Comparison of ENCODE assay signal across 11 mouse cellular contexts in the genomic region with DNA sequence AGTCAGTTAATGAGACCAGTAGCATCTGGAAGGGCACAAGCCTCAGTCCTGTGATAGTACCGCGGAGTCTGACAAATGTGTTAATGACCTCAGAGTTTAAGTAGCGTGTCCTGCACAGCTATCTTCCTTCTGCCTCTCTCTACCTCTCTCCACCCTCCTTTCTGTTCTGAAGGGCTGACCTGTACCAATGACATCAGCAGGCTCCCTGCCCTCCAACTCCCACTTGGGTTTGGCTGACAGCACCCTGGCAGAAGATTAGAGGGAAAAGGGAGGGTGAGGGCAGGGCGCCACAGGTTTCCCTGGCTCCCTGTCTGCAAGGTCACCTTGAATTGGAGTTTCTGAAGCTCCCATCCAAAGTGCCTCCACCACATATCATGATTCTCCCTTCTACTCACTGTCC.
DNase-seq lines count a peak whose midpoint lies in the region; ATAC-seq lines count a peak whose summit lies in the region.
"Had no signal": no experiment of that assay in that cellular context is flagged by ENCODE, and none has a peak within 500 bp of the region (broad histone marks: within the 10 kb centered on the region; RNA-seq: fewer than 3 reads in every experiment).

No protein-coding gene starts in this region.

- peaks cover 6% of the 10 kb centered on the region; the same call in 1 of the 2 replicates for H3K9me3 ChIP-seq in heart, embryonic 16.5 days (replicated peaks; ENCODE audit: control insufficient read depth, low read length)
- peaks cover 4% of the 10 kb centered on the region; the same call in 1 of the 2 replicates for H3K9me3 ChIP-seq in stomach, embryonic 16.5 days (replicated peaks; ENCODE audit: control insufficient read depth, low read length)
- peaks cover 6% of the 10 kb centered on the region for H3K9me3 ChIP-seq in kidney, embryonic 16.5 days (ENCODE audit: low read length)
- H3K9me3 ChIP-seq: embryonic facial prominence, embryonic 13.5 days; intestine, embryonic 15.5 days had no signal

- no peak overlapping the region for H3K4me2 ChIP-seq in heart, embryonic 16.5 days (ENCODE audit: low read depth, low read length)
- H3K4me2 ChIP-seq in stomach, embryonic 16.5 days (ENCODE audit: low read depth, low read length): no peak overlapping the region
- no peak overlapping the region for H3K4me2 ChIP-seq in kidney, embryonic 16.5 days (replicated peaks; ENCODE audit: low read depth, low read length)
- H3K4me2 ChIP-seq: embryonic facial prominence, embryonic 13.5 days; forebrain, embryonic 13.5 days; intestine, embryonic 15.5 days had no signal

- H3K4me3 ChIP-seq in heart, embryonic 16.5 days (ENCODE audit: low read length): no peak overlapping the region
- H3K4me3 ChIP-seq in stomach, embryonic 16.5 days (replicated peaks; ENCODE audit: low read length): no peak overlapping the region
- H3K4me3 ChIP-seq in kidney, embryonic 16.5 days (ENCODE audit: low read length): no peak overlapping the region
- H3K4me3 ChIP-seq: embryonic facial prominence, embryonic 13.5 days; forebrain, embryonic 13.5 days; intestine, embryonic 15.5 days had no signal

- WGBS in heart, embryonic 16.5 days: 42% methylated on average over 4 of the region's 4 CpGs
- WGBS in stomach, embryonic 16.5 days: 67% methylated on average over 4 of the region's 4 CpGs
- 82% methylated on average over 4 of the region's 4 CpGs for WGBS in kidney, embryonic 16.5 days

- no peaks in the 10 kb centered on the region for H3K27me3 ChIP-seq in heart, embryonic 16.5 days (ENCODE audit: control insufficient read depth, insufficient read depth, low read length)
- H3K27me3 ChIP-seq in stomach, embryonic 16.5 days (ENCODE audit: control insufficient read depth, insufficient read depth, low read length): no peaks in the 10 kb centered on the region
- H3K27me3 ChIP-seq in kidney, embryonic 16.5 days (ENCODE audit: insufficient read depth, low read length): no peaks in the 10 kb centered on the region
- H3K27me3 ChIP-seq: embryonic facial prominence, embryonic 13.5 days; forebrain, embryonic 13.5 days; intestine, embryonic 15.5 days had no signal

- peaks cover 20% of the 10 kb centered on the region for H3K4me1 ChIP-seq in heart, embryonic 16.5 days (ENCODE audit: control insufficient read depth, insufficient read depth, low read length)
- H3K4me1 ChIP-seq in stomach, embryonic 16.5 days (ENCODE audit: control insufficient read depth, insufficient read depth, low read length): no peaks in the 10 kb centered on the region; the same call in 1 of the 2 replicates
- H3K4me1 ChIP-seq in kidney, embryonic 16.5 days (ENCODE audit: insufficient read depth, low read length): no peaks in the 10 kb centered on the region
- H3K4me1 ChIP-seq: embryonic facial prominence, embryonic 13.5 days had no signal

- peak overlapping the region; percentile 8; the same call in 1 of the 2 replicates for H3K27ac ChIP-seq in heart, embryonic 16.5 days (ENCODE audit: low read length)
- H3K27ac ChIP-seq in stomach, embryonic 16.5 days (ENCODE audit: low read length): no peak overlapping the region
- no peak overlapping the region for H3K27ac ChIP-seq in kidney, embryonic 16.5 days (ENCODE audit: low read length)
- H3K27ac ChIP-seq: embryonic facial prominence, embryonic 13.5 days; forebrain, embryonic 13.5 days; intestine, embryonic 15.5 days had no signal

- ATAC-seq in heart, embryonic 16.5 days (replicated peaks; ENCODE audit: extremely low read depth, insufficient read depth, low FRiP score): peak; percentile 91
- 0 out of 2 replicates have a peak, but pooled peaks have one; percentile 13 for ATAC-seq in stomach, embryonic 16.5 days (ENCODE audit: insufficient read depth, low FRiP score)
- ATAC-seq in kidney, embryonic 16.5 days (ENCODE audit: low FRiP score, low TSS enrichment): no peak; the same call in 1 of the 2 replicates
- ATAC-seq: forebrain, embryonic 13.5 days; intestine, embryonic 15.5 days had no signal

- no peak overlapping the region for H3K9ac ChIP-seq in heart, embryonic 16.5 days (ENCODE audit: low read length)
- H3K9ac ChIP-seq in stomach, embryonic 16.5 days (ENCODE audit: low read length): no peak overlapping the region
- H3K9ac ChIP-seq in kidney, embryonic 16.5 days (replicated peaks; ENCODE audit: low read length): no peak overlapping the region
- H3K9ac ChIP-seq: embryonic facial prominence, embryonic 13.5 days; forebrain, embryonic 13.5 days; intestine, embryonic 15.5 days had no signal

- DNase-seq in adrenal gland, adult (ENCODE audit: inconsistent age in 2 of 2, low spot score in 1 of 2): peak; percentile 29 to 69
- DNase-seq in adrenal gland, adult 18-20 months (ENCODE audit: low spot score in 2 of 2): no peak
- DNase-seq in urinary bladder, postnatal 25 days (ENCODE audit: low spot score): peak; percentile 7
- DNase-seq in urinary bladder, postnatal 4 days (ENCODE audit: low spot score in 2 of 2): no peak
- no peak for DNase-seq in kidney, adult 9 months

- H3K36me3 ChIP-seq in heart, embryonic 16.5 days (ENCODE audit: control insufficient read depth, insufficient read depth): no peaks in the 10 kb centered on the region
- no peaks in the 10 kb centered on the region for H3K36me3 ChIP-seq in stomach, embryonic 16.5 days (ENCODE audit: control insufficient read depth, insufficient read depth, low read length)
- H3K36me3 ChIP-seq in kidney, embryonic 16.5 days (ENCODE audit: insufficient read depth, low read length): no peaks in the 10 kb centered on the region
- H3K36me3 ChIP-seq: embryonic facial prominence, embryonic 13.5 days; intestine, embryonic 15.5 days had no signal

Comparison
In these comparisons a context has a peak if more than half of its experiments do, and no peak if none do; other contexts are left out.
1. DNase-seq: peak in adrenal gland, adult (2 of 2) and urinary bladder, postnatal 25 days (single experiment); none in adrenal gland, adult 18-20 months (0 of 2), urinary bladder, postnatal 4 days (0 of 2) and kidney, adult 9 months (single experiment).